Mouse (Mus musculus) E14TG2a.4 (cell line): ENCODE data around the gene Rnf212b.
A peak's percentile ranks its signal among the peaks of the same experiment; 100 is the strongest.

Experiments used
- H3K27me3 ChIP-seq: 2 replicates; pipeline ENCODE4 v1.6.1; 2014; ENCODE audit warnings: low read length, control low read depth; ENCODE audit not compliant: insufficient read depth
- H3K36me3 ChIP-seq: 2 replicates; pipeline ENCODE4 v1.6.1; 2014; ENCODE audit warnings: low read length, control low read depth; ENCODE audit not compliant: insufficient read depth
- H3K4me1 ChIP-seq: replicated peaks from 2 replicates; pipeline ENCODE4 v1.6.1; 2014; ENCODE audit warnings: low read depth, low read length, control low read depth
- H3K4me3 ChIP-seq: replicated peaks from 2 replicates; pipeline ENCODE4 v1.5.1; 2014; ENCODE audit warnings: mild to moderate bottlenecking, low read length
- H3K9me3 ChIP-seq: 2 replicates; pipeline ENCODE4 v1.6.1; 2014; ENCODE audit warnings: low read length, control low read depth
- CTCF ChIP-seq: conservative IDR thresholded peaks from 2 replicates; pipeline ENCODE4 v1.5.1; 2014; ENCODE audit warnings: low read length
- NANOG ChIP-seq: IDR thresholded peaks from 2 replicates; pipeline ENCODE4 v1.6.1; 2014; ENCODE audit warnings: borderline replicate concordance, low read length, mixed read lengths
- POU5F1 ChIP-seq: IDR thresholded peaks from 2 replicates; pipeline ENCODE4 v1.6.1; 2014; ENCODE audit warnings: low read length, borderline replicate concordance

Gene Rnf212b

GRCm38 (mm10) chr14:54856703-54857102 is 42.8 kb downstream of the Rnf212b start:
- Histone ChIP-seq H3K9me3 (no peaks in the 10 kb centered on the region), H3K4me1 (no peaks in the 10 kb centered on the region), H3K27me3 (no peaks in the 10 kb centered on the region), H3K36me3 (0 out of 2 replicates have a peak, but pooled peaks cover 4% of the 10 kb centered on the region), H3K4me3 (no peak overlapping the region)
- TF ChIP-seq CTCF (no peak), NANOG (no peak), POU5F1 (no peak)

GRCm38 (mm10) chr14:54857891-54858290 is 44.0 kb downstream of the Rnf212b start:
- no peak overlapping the region for H3K4me3 ChIP-seq
- no peaks in the 10 kb centered on the region for H3K27me3 ChIP-seq
- no peak for TF ChIP-seq NANOG
- no peak for TF ChIP-seq POU5F1
- no peak for TF ChIP-seq CTCF
- H3K4me1 ChIP-seq = no peaks in the 10 kb centered on the region
- 0 out of 2 replicates have a peak, but pooled peaks cover 4% of the 10 kb centered on the region for H3K36me3 ChIP-seq
- no peaks in the 10 kb centered on the region for H3K9me3 ChIP-seq

- Histone ChIP-seq H3K9me3 (no peaks in the 10 kb centered on the region), H3K4me3 (no peak overlapping the region), H3K36me3 (0 out of 2 replicates have a peak, but pooled peaks cover 4% of the 10 kb centered on the region), H3K27me3 (no peaks in the 10 kb centered on the region), H3K4me1 (peaks cover 12% of the 10 kb centered on the region)
- TF ChIP-seq POU5F1 (no peak), NANOG (no peak), CTCF (peak; percentile 44)
Measured at GRCm38 (mm10) chr14:54860511-54860910, 46.6 kb downstream of the Rnf212b start.

- peaks cover 20% of the 10 kb centered on the region for H3K4me1 ChIP-seq
- peak overlapping the region; percentile 94 for H3K4me3 ChIP-seq
- TF ChIP-seq CTCF (no peak), NANOG (no peak), POU5F1 (no peak)
- H3K27me3 ChIP-seq = no peaks in the 10 kb centered on the region
- H3K9me3 ChIP-seq = no peaks in the 10 kb centered on the region
- no peaks in the 10 kb centered on the region for H3K36me3 ChIP-seq
Measured at GRCm38 (mm10) chr14:54863501-54864312, 49.8 kb downstream of the Rnf212b start.

- no peaks in the 10 kb centered on the region for H3K27me3 ChIP-seq
- no peaks in the 10 kb centered on the region for H3K36me3 ChIP-seq
- H3K4me1 ChIP-seq = peaks cover 20% of the 10 kb centered on the region
- TF ChIP-seq POU5F1 = no peak
- H3K4me3 ChIP-seq = peak overlapping the region; percentile 94
- H3K9me3 ChIP-seq = no peaks in the 10 kb centered on the region
Measured at GRCm38 (mm10) chr14:54864313-54865036, 50.5 kb downstream of the Rnf212b start.

- no peaks in the 10 kb centered on the region for H3K9me3 ChIP-seq
- H3K4me1 ChIP-seq = peaks cover 20% of the 10 kb centered on the region
Measured at GRCm38 (mm10) chr14:54865626-54866025, 51.7 kb downstream of the Rnf212b start.

GRCm38 (mm10) chr14:54866268-54866667 is 52.3 kb downstream of the Rnf212b start:
- peaks cover 20% of the 10 kb centered on the region for H3K4me1 ChIP-seq
- H3K4me3 ChIP-seq = no peak overlapping the region
- no peaks in the 10 kb centered on the region for H3K36me3 ChIP-seq
- H3K9me3 ChIP-seq = no peaks in the 10 kb centered on the region
- TF ChIP-seq POU5F1 (no peak), NANOG (no peak), CTCF (no peak)
- no peaks in the 10 kb centered on the region for H3K27me3 ChIP-seq

More at GRCm38 (mm10) chr14:54865626-54866025, 51.7 kb downstream of the Rnf212b start:
- no peak for TF ChIP-seq NANOG
- no peak for TF ChIP-seq CTCF
- no peak for TF ChIP-seq POU5F1
- Histone ChIP-seq H3K27me3 (no peaks in the 10 kb centered on the region), H3K4me3 (no peak overlapping the region), H3K36me3 (no peaks in the 10 kb centered on the region)

GRCm38 (mm10) chr14:54866936-54867335 is 53.0 kb downstream of the Rnf212b start:
- H3K27me3 ChIP-seq = no peaks in the 10 kb centered on the region
- TF ChIP-seq NANOG = no peak
- TF ChIP-seq CTCF = peak; percentile 98
- no peaks in the 10 kb centered on the region for H3K9me3 ChIP-seq
- H3K36me3 ChIP-seq = no peaks in the 10 kb centered on the region
- H3K4me3 ChIP-seq = no peak overlapping the region
- H3K4me1 ChIP-seq = peaks cover 20% of the 10 kb centered on the region

- H3K4me1 ChIP-seq = peaks cover 19% of the 10 kb centered on the region
- H3K9me3 ChIP-seq = no peaks in the 10 kb centered on the region
- no peaks in the 10 kb centered on the region for H3K36me3 ChIP-seq
- peaks cover 5% of the 10 kb centered on the region; the same call in 1 of the 2 replicates for H3K27me3 ChIP-seq
- TF ChIP-seq CTCF = no peak
- no peak for TF ChIP-seq NANOG
- no peak for TF ChIP-seq POU5F1
- H3K4me3 ChIP-seq = no peak overlapping the region
Measured at GRCm38 (mm10) chr14:54868026-54868425, 54.1 kb downstream of the Rnf212b start.
